Mouse (Mus musculus) E14TG2a.4 (cell line): ENCODE data around the gene Slc22a12.
A peak's percentile ranks its signal among the peaks of the same experiment; 100 is the strongest.

Source experiments
- H3K27me3 ChIP-seq: 2 replicates; pipeline ENCODE4 v1.6.1; 2014; ENCODE audit warnings: low read length, control low read depth; ENCODE audit not compliant: insufficient read depth
- H3K36me3 ChIP-seq: 2 replicates; pipeline ENCODE4 v1.6.1; 2014; ENCODE audit warnings: low read length, control low read depth; ENCODE audit not compliant: insufficient read depth
- H3K4me1 ChIP-seq: replicated peaks from 2 replicates; pipeline ENCODE4 v1.6.1; 2014; ENCODE audit warnings: low read depth, low read length, control low read depth
- H3K4me3 ChIP-seq: replicated peaks from 2 replicates; pipeline ENCODE4 v1.5.1; 2014; ENCODE audit warnings: mild to moderate bottlenecking, low read length
- H3K9me3 ChIP-seq: 2 replicates; pipeline ENCODE4 v1.6.1; 2014; ENCODE audit warnings: low read length, control low read depth
- CTCF ChIP-seq: conservative IDR thresholded peaks from 2 replicates; pipeline ENCODE4 v1.5.1; 2014; ENCODE audit warnings: low read length
- NANOG ChIP-seq: IDR thresholded peaks from 2 replicates; pipeline ENCODE4 v1.6.1; 2014; ENCODE audit warnings: borderline replicate concordance, low read length, mixed read lengths
- POU5F1 ChIP-seq: IDR thresholded peaks from 2 replicates; pipeline ENCODE4 v1.6.1; 2014; ENCODE audit warnings: low read length, borderline replicate concordance

The Slc22a12 gene

GRCm38 (mm10) chr19:6493219-6493618 is 49.6 kb downstream of the Slc22a12 start:
- H3K27me3 ChIP-seq, result peaks cover 75% of the 10 kb centered on the region
- peaks cover 42% of the 10 kb centered on the region for H3K4me1 ChIP-seq
- TF ChIP-seq CTCF (no peak), POU5F1 (no peak), NANOG (no peak)
- no peak overlapping the region for H3K4me3 ChIP-seq
- H3K36me3 ChIP-seq, result no peaks in the 10 kb centered on the region
- H3K9me3 ChIP-seq, result no peaks in the 10 kb centered on the region

- Histone ChIP-seq H3K36me3 (no peaks in the 10 kb centered on the region), H3K4me3 (0 out of 2 replicates have a peak overlapping the region, but pooled peaks have one; percentile 32), H3K27me3 (peaks cover 76% of the 10 kb centered on the region), H3K4me1 (peaks cover 42% of the 10 kb centered on the region), H3K9me3 (no peaks in the 10 kb centered on the region)
- TF ChIP-seq POU5F1, result no peak
- 0 out of 2 replicates have a peak, but pooled peaks have one; percentile 3 for TF ChIP-seq NANOG
- peak; percentile 90 for TF ChIP-seq CTCF
Observed at GRCm38 (mm10) chr19:6492124-6492523, 50.7 kb downstream of the Slc22a12 start.

GRCm38 (mm10) chr19:6491538-6491937 is 51.3 kb downstream of the Slc22a12 start:
- Histone ChIP-seq H3K4me1 (peaks cover 38% of the 10 kb centered on the region), H3K27me3 (peaks cover 70% of the 10 kb centered on the region), H3K9me3 (no peaks in the 10 kb centered on the region), H3K4me3 (no peak overlapping the region), H3K36me3 (no peaks in the 10 kb centered on the region)
- TF ChIP-seq POU5F1 (no peak), CTCF (no peak), NANOG (no peak)

- Histone ChIP-seq H3K27me3 (peaks cover 45% of the 10 kb centered on the region), H3K36me3 (no peaks in the 10 kb centered on the region), H3K4me3 (no peak overlapping the region), H3K4me1 (peaks cover 16% of the 10 kb centered on the region), H3K9me3 (no peaks in the 10 kb centered on the region)
- TF ChIP-seq CTCF (peak; percentile 84), POU5F1 (no peak)
Observed at GRCm38 (mm10) chr19:6489030-6489429, 53.8 kb downstream of the Slc22a12 start.
